Mouse (Mus musculus) ES-Bruce4 (cell line): ENCODE measurements at regions not wholly inside any gene's neighbourhood (a gene's known extent, or its start where the extent isn't known, plus 50 kb on each side); places are given as distances from the start of the nearest gene placed in this dataset.
"Not testable (repeated sequence)": the region's sequence is repeated elsewhere in the genome, so short reads cannot be mapped to it uniquely, and the experiment has no call there.

Experiments
- H3K27ac ChIP-seq: 2 replicates; pipeline ENCODE4 v1.5.1; 2012; ENCODE audit warnings: low read length, inconsistent platforms; ENCODE audit not compliant: insufficient read depth
- H3K27me3 ChIP-seq: 2 replicates; pipeline ENCODE4 v1.6.1; 2012; ENCODE audit warnings: mild to moderate bottlenecking, low read length, inconsistent platforms; ENCODE audit not compliant: control insufficient read depth, poor library complexity, insufficient read depth, severe bottlenecking
- H3K36me3 ChIP-seq: 2 replicates; pipeline ENCODE4 v1.6.1; 2012; ENCODE audit warnings: inconsistent platforms, mild to moderate bottlenecking, low read length, moderate library complexity; ENCODE audit not compliant: control insufficient read depth, poor library complexity, insufficient read depth, severe bottlenecking
- H3K4me1 ChIP-seq: one replicate; pipeline ENCODE4 v1.8.1; 2011; ENCODE audit warnings: low read length; ENCODE audit not compliant: control insufficient read depth, insufficient read depth
- H3K4me3 ChIP-seq: 2 replicates; pipeline ENCODE4 v1.5.1; 2011; ENCODE audit warnings: low read depth, mild to moderate bottlenecking, low read length
- H3K9ac ChIP-seq: 2 replicates; pipeline ENCODE4 v1.6.1; 2012; ENCODE audit warnings: low read depth, mild to moderate bottlenecking, inconsistent platforms; ENCODE audit not compliant: poor library complexity, severe bottlenecking
- H3K9me3 ChIP-seq: replicated peaks from 2 replicates; pipeline ENCODE4 v1.6.1; 2012; ENCODE audit warnings: mild to moderate bottlenecking, low read length, inconsistent platforms; ENCODE audit not compliant: control insufficient read depth, poor library complexity, insufficient read depth, severe bottlenecking
- CTCF ChIP-seq: IDR thresholded peaks from one replicate; pipeline ENCODE4 v1.8.1; 2011; ENCODE audit warnings: low read depth, low read length
- EP300 ChIP-seq: IDR thresholded peaks from 2 replicates; pipeline ENCODE4 v1.6.1; 2011; ENCODE audit warnings: low read depth, low read length; ENCODE audit not compliant: insufficient read depth
- POLR2A ChIP-seq: IDR thresholded peaks from one replicate; pipeline ENCODE4 v1.8.1; 2011; ENCODE audit warnings: low read length; ENCODE audit not compliant: insufficient read depth

DNA sequence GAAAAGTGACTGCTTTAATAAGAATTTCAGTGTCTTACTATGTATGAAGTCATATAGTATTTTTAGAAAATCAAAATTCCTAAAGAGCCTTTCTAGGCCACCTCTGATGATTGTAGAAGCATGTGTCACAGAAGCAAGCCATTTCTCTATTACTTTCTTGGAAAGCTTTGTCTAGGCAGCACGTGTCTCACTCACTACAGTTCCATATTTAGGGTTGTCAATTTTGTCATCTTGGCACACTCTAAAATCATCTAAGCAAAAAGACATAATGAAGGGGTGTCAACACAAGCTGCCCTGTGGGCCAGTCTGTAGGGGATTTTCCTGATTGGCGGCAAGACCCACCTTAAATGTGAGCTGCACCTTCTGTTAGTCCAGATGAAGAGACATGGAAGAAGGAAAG lies 723.1 kb upstream of the Brinp1 start:
- TF ChIP-seq CTCF (no peak), EP300 (no peak), POLR2A (no peak)
- Histone ChIP-seq H3K27ac (no peak overlapping the region), H3K4me3 (no peak overlapping the region), H3K9ac (no peak overlapping the region), H3K4me1 (no peaks in the 10 kb centered on the region), H3K27me3 (no peaks in the 10 kb centered on the region), H3K36me3 (no peaks in the 10 kb centered on the region), H3K9me3 (no peaks in the 10 kb centered on the region)

DNA sequence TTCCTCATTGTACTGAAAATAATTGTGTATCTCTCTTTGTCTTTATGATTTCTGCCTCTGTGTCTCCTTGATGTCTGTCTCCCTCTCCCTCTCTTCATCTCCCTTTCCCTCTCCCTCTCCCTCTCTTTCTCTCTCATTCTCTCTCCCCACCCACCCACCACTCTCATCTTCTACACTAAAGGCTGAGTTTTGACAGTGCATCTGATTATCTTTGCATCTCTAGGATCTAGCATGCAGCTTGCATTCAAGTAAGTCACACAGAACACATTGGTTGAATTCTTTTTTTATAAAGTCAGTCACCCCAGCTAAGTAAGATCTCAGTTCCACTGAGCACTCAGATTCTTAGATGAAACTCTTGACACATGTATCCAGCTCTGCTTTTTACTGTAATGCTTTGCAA lies 719.3 kb upstream of the Brinp1 start:
- TF ChIP-seq CTCF = no peak
- TF ChIP-seq EP300 = no peak
- TF ChIP-seq POLR2A = no peak
- Histone ChIP-seq H3K9me3 (no peaks in the 10 kb centered on the region; the same call in 1 of the 2 replicates), H3K4me3 (no peak overlapping the region), H3K4me1 (no peaks in the 10 kb centered on the region), H3K36me3 (no peaks in the 10 kb centered on the region), H3K9ac (no peak overlapping the region), H3K27me3 (no peaks in the 10 kb centered on the region), H3K27ac (no peak overlapping the region)

DNA sequence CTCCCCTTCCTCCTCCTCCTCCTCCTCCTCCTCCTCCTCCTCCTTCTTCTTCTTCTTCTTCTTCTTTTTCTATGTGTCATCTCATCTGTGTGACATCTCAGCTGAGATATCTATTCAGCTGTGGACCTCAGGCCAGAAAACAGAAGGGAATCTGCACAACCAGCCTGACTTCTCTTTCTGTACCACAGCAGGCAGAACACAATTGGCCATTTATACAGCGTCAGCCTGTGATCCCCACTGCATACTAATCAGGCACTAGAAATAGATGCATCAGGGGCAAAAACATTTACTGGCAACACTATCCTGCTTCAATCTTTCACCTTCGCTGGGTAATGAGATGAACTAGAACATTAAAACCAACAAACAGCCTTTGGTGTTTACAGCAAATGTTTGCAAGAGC lies 674.7 kb upstream of the Brinp1 start:
- Histone ChIP-seq H3K36me3 (no peaks in the 10 kb centered on the region), H3K27ac (no peak overlapping the region), H3K4me3 (no peak overlapping the region), H3K4me1 (peaks cover 2% of the 10 kb centered on the region), H3K9me3 (no peaks in the 10 kb centered on the region), H3K27me3 (no peaks in the 10 kb centered on the region; the same call in 1 of the 2 replicates), H3K9ac (no peak overlapping the region)
- TF ChIP-seq CTCF = no peak
- no peak for TF ChIP-seq EP300
- no peak for TF ChIP-seq POLR2A

DNA sequence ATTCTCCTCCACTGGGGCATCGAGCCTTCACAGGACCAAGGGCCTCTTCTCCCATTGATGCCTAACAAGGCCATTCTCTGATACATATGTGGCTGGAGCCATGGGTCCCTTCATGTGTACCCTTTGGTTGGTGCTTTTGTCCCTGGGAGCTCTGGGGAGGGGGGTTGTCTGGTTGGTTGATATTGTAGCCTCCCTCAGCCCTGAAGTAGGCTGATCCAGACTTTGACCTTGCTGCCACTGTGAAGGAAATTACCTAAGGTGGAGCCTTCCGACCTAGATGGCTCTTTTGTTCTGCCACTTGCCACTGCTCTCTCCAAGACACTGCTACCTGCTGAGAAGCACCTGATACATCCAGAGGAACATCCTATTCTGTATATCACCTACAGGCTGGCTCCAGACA lies 672.2 kb upstream of the Brinp1 start:
- not testable (repeated sequence) for H3K27me3 ChIP-seq, H3K4me1 ChIP-seq, H3K9me3 ChIP-seq, H3K27ac ChIP-seq, H3K4me3 ChIP-seq, H3K9ac ChIP-seq, H3K36me3 ChIP-seq
- TF ChIP-seq EP300 = peak; percentile 72

DNA sequence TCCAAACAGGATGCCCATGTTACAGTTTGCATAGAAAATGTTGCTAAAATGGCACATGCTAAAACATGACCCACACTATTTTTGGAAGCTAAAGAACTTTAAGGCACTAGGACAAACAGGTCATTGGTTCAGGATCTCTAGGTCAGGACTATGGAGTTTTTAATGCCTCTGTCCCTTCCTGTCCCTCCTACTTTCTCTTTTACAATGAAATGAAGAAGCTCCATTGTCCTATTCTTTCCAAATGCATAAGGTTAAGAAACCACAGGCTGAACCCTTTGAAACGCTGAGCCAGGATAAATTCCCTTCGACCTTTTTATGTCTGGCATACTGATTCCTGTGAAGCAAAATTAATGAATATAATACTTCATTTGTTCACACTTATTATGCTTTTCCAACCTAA lies 671.6 kb upstream of the Brinp1 start:
- H3K27ac ChIP-seq = no peak overlapping the region
- TF ChIP-seq EP300 = no peak
- no peak for TF ChIP-seq CTCF
- no peak for TF ChIP-seq POLR2A
- no peaks in the 10 kb centered on the region; the same call in 1 of the 2 replicates for H3K27me3 ChIP-seq

DNA sequence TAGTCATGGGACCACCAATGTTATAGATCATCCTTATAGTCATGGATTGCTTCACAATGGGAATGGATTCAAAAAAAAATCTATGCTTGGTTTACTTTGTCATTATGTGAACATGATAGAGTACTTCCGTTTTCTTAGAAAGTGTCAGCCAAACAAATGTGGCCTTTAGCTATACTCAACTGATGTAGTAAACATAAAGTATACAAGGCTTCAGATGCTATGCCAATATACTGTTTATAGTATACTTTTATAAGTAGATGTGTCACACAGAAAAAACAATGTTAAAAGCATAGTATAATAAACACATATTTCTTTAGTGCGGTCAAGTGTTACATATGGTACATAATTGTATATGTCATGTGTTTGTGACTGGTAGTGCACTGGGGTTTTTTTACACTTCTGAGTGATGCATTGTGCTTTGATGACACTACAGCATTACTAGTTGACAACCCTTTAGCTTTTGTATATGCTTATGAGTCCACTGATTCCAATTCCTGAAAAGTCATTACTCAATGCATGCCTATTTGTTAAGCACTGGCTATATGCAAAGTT lies 666.9 kb upstream of the Brinp1 start:
- Histone ChIP-seq H3K27me3 (no peaks in the 10 kb centered on the region), H3K9ac (no peak overlapping the region), H3K9me3 (no peaks in the 10 kb centered on the region), H3K36me3 (no peaks in the 10 kb centered on the region), H3K27ac (no peak overlapping the region), H3K4me1 (no peaks in the 10 kb centered on the region), H3K4me3 (no peak overlapping the region)
- no peak for TF ChIP-seq EP300
- TF ChIP-seq POLR2A = no peak
- no peak for TF ChIP-seq CTCF

More for the DNA sequence above, 671.6 kb upstream of the Brinp1 start:
- Histone ChIP-seq H3K4me1 (peaks cover 2% of the 10 kb centered on the region), H3K9me3 (no peaks in the 10 kb centered on the region), H3K36me3 (no peaks in the 10 kb centered on the region), H3K9ac (no peak overlapping the region), H3K4me3 (no peak overlapping the region)
